Mouse (Mus musculus): ENCODE data around the gene Zfp384.
"Not testable (repeated sequence)": the region's sequence is repeated elsewhere in the genome, so short reads cannot be mapped to it uniquely, and the experiment has no call there.

Zfp384 gene

DNA sequence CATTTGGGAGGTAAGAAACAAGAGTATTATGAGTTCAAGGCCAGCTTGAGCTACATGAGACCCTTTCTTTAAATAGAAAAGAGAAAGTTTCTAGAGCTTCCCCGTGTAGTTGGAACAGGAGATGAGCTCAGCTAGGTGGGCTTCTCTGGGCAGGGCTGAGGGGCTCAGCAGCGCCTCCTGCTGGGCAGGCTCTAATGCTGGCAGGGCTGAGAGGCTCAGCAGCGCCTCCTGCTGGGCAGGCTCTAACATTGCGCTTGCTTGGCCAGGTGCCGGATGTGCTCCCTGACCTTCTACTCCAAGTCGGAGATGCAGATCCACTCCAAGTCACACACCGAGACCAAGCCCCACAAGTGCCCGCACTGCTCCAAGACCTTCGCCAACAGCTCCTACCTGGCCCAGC is 21.6 kb downstream of the Zfp384 start:
- DNase-seq = peak; percentile 75

DNA sequence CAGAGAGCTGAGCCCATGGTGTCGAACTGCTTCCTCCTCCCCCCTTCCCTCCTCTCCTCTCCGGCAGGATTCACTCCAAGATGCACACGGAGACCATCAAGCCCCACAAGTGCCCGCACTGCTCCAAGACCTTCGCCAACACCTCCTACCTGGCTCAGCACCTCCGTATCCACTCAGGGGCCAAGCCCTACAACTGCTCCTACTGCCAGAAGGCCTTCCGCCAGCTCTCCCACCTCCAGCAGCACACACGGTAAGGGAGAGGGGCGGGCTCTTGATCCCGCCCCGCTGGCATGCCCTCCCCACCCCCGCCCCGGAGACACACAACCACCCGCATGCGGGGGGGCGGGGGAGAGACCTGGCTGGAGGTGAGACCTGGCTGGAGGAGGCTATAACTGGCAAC is 22.7 kb downstream of the Zfp384 start:
- no peak for DNase-seq

DNA sequence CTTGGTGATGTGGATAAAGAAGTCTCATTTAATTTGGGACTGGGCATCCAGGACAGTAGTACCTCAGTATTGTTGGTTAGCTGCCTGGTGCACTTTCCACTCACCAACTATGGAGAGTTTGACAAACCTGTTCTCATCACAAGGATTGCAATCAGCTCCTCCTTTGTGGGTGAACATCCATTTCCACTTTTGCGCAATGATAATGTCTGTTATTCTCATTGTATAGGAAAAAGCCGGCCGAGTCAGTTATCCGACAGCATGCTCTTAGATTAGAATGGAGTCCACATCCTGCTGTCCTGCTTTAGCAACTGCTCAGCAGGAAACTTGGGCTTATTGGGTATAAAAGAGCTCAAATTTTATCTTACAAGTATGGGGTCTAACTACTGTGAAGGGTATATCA is 29.7 kb downstream of the Zfp384 start:
- DNase-seq = no peak

DNA sequence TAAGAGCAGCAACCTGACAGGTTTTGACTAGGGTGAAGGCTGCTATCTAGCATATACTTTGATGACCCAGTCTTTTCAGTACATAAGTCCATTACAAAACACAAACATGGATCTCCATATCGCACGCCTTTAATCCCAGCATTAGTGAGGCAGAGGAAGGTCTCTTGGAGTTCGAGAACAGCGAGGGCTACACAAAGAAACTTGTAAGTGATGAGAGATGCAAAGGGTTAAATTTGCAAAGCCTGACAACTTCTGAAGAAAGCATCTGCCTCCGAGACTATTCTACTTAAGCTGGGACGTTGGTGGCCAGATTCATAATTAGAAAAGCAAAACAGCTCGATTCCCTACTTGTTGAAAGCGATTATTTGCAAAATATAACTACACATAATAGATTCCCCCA is 30.2 kb downstream of the Zfp384 start:
- no peak for DNase-seq

DNA sequence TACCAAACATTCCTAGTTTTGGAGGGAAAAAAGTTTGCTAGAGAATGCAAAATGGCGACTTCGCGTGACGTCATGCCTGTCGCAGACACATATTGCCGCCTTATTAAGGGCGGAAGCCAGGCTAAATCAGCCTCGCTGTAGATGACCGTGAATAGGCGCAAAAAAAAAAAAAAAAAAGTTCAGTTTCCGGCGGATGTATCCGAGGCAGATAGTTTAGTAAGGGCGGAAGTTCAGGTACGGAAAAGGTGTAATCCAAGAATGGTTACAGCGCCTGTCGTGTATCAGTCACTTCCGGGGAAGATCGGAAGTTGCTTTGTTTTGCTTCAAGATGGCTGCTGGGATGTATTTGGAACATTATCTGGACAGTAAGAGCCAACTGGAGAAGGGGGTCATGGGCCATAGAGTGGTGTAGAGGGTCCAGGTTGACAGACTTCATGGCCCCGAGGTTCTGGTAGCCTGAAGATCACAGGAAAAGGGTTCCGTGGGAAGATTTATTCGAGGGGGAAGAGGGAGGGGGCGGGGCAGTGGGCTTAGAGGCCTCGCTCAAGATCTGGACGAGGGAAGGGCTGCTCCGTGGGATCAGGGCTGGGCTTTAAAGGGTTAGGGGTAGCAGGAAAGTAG is 30.7 kb downstream of the Zfp384 start, which contains the start of gene Ing4:
Gene Ing4, plus strand, starts transcription at position 228 of the 621 bp plus-strand sequence.
- peak; percentile 91 for DNase-seq

DNA sequence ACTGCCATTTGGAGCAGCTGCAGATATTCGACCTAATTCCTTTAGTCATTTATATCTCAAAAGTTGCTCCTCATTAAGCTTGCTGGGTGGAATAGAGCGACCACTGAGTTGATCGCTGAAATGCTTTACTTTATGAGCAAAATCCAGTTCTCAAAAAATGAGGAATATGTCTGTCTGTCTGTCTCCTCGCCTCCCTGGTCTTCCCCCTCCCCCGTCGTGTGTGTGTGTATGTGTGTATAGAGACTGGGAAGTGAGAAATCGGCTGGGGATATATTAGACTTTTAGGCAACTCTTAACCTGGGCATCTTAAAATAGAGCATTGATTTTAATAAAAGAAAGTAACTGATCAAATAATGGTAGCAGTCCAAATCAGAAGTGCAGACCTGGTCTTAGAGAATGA is 31.3 kb downstream of the Zfp384 start:
- no peak for DNase-seq

DNA sequence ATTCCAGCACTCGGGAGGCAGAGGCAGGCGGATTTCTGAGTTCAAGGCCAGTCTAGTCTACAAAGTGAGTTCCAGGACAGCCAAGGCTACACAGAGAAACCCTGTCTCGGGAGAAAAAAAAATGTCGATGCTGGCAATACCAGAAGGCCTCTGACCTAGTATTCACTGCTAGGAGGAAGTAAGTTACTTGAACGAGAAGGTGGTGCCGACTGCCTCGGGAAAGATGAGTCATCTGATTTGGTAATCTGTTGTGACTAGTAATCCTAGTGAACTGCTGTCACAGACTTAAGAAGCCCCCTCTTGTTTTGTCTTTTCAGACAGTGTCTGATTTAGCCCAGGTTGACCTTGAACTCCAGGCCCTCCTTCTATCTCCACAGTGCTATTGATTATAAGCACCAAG is 32.1 kb downstream of the Zfp384 start:
- no peak for DNase-seq

DNA sequence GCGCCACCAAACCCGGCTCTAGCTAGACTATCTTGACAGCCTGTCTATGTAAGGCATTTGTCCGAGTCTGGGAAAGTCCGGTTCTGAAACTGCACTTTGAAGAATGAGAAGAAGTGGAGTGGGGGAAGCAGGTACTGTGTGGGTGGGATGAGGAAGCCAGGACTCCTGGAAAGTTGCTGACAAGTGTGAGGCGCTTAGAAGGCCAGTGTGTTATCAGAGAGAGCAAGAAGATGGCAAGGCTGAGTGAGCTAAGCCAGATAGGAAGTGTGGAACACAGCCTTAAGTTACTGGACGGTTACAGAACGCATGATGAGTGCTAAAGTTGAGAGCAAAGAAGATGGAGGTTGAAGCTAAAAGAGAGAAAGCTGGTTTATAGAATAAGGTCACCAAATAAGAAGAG is 33.1 kb downstream of the Zfp384 start:
- DNase-seq = no peak

DNA sequence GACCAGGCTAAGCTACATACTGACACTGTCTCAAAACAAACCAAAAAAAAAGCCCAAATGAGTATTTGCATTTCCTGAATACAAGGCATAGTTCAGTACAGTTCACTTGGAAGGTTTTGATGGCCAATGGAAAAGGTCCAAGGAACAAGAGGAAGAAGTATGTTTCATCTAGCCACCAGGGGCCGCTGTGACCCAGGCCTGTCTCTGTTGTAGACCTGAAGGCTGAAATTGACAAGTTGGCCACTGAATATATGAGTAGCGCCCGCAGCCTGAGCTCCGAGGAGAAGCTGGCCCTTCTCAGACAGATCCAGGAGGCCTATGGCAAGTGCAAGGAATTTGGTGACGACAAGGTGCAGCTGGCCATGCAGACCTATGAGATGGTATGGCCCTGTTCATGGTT is 37.7 kb downstream of the Zfp384 start:
- peak; percentile 76 for DNase-seq

DNA sequence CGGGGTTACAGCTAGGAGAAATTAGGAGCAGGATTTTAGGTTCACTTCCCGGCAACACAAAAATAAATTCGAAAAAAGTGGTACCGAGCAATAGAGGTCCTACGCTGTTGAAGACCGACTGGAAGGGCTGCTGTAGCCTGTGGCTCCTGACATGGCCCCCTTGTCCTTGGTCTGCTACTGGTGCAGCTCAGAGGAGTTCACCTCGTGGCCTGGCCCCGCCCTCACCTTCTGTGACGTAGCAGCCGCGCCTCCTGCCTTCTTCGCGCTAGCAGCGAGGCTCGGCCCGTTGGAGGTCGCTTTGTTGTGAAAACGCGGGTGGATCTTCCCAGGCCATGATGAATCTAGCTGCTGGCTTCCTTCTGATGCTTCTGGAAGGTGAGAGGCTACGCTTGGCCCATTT is 40.7 kb downstream of the Zfp384 start, which contains the start of gene Acrbp:
Gene Acrbp, plus strand, starts transcription at position 12 of the 400 bp plus-strand sequence.
- peak; percentile 22 for DNase-seq

DNA sequence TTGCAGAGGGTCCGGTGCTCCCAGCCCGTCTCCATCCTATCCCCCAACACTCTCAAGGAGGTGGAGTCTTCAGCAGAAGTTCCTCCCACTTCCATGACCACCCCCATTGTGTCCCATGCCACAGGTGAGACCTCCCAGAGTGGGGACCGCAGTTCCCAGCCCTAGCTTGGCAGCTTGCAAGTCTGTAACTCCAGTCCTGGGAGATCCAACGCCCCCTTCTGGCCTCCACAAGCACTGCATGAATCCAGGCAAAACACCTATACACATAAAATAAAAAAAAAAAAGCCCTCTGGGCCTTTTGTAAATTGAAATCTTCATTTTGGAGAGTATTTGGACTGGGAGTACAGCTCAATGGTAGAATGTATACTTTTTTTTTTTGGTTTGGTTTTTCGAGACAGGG is 42.3 kb downstream of the Zfp384 start:
- peak; percentile 39 for DNase-seq

DNA sequence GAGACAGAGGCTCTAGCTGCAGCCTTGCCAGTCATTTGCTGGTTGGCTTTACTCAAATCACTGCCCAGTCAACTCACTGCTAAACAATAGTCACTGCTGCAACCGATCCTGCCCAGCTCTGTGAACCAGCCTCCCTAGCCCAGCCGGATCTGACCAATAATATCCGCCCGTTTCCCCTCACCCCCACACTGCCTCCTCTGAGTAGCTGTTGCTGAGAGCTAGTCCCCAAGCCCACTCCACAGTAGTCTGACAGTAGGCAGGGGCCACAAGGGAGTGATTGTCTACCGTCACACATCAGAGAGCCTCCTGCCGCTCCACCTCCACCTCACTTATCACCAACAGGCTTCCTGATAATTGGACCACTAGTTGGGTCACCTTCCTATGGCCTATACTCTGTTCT is 52.5 kb downstream of the Zfp384 start:
- DNase-seq = no peak

DNA sequence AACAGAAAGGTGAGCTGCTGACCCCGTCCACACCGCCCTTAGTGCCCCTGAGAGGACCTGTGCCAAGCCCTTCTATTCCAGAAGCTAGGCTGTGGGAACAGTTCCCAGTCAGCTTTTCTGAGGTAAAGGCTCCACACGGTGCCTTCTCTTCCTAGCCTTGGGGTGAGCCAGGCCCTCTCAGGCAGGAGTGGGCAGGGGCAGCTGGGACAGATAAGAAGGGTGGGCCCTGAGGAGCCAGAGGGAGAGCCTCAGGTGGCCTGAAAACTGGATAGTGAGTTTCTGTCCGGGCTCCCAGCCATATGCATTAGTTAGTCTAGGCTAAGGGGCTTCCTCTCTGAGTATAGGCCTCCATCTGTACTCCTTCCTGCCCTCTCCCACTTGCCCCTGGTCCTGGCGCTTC is 53.6 kb downstream of the Zfp384 start:
- DNase-seq = no peak

DNA sequence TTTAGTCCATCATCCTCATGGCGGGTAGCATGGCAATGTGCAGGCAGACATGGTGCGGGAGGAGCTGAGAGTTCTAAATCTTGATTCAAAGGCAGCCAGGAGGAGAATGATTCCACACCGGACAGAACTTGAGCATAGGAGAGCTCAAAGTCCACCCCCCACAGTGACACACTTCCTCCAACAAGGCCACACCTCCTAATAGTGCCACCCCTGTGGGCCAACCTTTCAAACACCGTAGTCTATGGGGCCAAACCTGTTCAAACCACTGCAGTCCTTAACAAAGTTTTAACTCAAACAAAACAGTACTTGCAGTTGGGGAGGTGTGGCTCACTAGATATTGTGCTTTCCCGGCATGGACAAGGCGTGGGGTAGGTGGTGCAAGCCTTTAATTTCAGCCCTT is 55.0 kb downstream of the Zfp384 start:
- no peak for DNase-seq

DNA sequence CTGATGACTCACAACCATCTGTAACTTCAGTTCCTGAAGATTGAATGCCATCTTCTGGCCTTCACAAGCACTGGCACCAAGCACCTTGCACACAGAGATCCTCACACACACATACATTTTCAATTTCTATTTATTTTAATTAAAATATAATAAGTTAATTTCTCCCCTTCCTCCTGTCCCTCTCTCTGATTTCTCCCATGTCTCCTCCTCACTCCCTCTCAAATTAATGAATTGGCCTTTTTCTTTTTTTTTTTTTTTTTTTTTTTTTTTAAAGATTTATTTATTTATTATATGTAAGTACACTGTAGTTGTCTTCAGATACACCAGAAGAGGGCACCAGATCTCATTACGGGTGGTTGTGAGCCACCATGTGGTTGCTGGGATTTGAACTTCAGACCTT is 56.3 kb downstream of the Zfp384 start:
- not testable (repeated sequence) for DNase-seq

DNA sequence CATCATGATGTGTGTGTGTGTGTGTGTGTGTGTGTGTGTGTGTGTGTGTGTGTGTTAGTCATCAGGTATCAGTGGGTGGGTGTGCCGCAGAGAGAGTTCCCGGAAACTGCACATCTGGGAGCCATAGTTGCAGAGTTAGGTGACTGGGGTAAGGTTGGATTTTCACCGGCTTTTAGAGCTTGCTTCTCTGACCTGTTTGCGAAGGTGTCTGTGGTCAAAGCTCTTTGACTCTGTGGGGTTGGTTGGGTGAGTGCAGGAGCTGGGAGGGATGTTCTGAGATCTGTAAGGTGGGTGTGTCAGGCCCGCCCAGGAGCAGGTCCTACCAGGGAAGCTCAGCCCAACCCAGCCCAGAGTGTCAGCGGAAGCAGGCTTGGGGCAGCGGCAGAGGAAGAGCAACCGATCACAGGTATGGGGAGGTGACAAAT is 58.6 kb downstream of the Zfp384 start, which contains the start of gene Lpar5:
Gene Lpar5, plus strand, starts transcription at position 350 of the 425 bp plus-strand sequence.
- no peak for DNase-seq

DNA sequence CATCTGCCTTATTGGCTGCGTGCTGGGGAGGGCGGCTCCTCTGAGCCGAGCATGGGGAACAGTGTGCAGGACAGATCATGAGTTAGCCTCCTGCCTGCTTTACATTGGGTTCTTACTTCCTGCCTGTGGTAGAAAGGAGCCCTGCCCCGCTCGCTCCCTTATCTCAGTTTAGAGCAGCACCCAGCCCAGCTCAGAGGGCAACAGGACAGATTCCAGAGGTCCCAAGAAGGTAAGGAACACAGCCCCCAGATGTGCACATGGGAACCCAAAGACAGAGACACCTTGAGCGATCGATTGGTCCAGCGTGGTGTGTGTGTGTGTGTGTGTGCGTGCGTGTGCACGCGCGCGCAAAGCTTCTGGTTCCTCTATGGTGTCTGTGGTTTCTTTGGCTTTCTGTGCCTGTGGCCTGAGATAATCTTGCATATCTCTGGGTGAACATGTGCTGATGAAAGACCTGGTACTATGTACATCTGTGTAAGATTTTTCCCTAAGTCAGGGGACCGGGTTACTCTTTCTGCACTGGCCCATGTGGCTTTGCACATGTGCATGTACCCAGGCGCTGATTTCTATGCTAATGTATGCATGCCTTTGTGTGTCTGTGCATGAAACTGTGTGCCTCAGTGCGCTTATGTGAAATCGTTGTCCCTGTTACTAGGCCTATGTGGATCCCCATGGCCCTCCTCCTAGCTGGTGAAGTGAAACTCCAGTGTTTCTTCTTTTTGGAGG is 62.4 kb downstream of the Zfp384 start:
- DNase-seq = peak; percentile 76

DNA sequence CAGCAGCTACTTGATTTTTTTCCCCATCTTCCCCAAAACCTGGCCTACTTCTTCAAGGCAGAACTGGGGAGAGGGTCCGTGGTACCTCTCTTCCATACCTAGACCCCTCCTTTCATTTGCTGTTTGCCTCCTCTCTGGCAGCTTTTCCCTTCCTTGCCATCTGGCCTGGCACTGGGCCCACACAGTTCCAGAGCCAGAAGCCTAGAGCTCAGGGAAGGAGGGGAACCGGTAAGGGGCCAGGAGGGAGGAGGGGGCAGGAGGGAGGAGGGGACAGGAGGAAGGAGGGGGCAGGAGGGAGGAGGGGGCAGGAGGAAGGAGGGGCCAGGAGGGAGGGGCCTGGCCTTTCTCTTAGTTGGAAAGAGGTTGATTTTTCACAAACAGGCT is 62.9 kb downstream of the Zfp384 start:
- peak; percentile 78 for DNase-seq

DNA sequence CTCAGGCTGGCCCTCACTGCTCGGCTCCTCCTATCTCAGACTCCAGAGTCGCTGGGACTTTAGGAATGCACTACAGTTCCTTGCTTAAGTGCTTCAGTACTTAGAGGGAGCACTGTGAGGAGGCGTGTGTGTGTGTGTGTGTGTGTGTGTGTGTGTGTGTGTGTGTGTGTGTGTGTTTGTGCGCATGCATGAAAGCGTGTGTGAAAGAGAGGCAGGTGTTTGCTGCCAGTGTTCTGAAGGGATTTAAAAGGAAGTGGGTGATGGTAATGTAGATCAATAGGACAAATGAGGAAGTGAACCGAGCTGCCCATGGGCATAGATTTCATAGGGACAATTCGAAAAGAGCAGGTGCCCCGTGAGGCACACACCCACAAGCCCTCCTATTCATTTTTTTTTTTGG is 64.9 kb downstream of the Zfp384 start:
- DNase-seq = peak; percentile 58

DNA sequence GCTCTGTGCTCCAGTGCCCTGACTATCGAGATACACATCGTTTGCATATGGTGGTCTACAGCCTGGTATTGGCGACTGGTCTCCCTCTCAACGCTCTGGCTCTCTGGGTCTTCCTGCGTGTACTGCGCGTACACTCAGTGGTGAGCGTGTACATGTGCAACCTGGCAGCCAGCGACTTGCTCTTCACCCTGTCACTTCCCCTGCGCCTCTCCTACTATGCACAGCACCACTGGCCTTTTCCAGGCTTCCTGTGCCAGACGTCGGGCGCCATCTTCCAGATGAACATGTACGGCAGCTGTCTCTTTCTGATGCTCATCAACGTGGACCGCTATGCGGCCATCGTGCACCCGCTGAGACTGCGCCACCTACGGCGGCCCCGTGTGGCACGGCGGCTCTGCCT is 72.4 kb downstream of the Zfp384 start:
- DNase-seq = no peak

DNA sequence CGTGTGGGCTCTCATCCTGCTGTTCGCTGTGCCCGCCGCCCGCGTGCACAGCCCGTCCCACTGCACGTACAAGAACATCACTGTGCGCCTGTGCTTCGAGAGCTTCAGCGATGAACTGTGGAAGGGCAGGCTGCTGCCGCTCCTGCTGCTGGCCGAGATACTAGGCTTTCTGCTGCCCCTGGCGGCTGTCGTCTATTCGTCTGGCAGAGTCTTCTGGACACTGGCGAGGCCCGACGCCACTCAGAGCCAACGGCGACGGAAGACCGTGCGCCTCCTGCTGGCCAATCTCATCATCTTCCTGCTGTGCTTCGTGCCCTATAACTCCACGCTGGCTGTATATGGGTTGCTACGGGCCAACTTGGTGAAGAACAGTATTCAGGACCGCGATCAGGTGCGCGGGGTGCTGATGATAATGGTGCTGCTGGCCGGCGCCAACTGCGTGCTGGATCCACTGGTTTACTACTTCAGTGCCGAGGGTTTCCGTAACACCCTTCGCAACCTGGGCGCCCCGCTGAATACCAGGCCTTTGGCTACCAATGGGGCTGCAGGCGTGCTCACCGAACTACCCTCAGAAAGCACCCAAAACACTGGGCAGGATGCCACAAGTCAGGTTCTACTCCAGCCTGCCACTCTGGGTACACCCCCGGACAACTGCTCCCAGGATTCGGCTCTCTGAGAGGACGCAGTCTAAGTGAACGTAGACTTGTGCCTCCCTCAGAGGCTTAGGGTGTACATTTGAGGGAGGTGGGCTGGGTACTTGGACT is 73.0 kb downstream of the Zfp384 start:
- no peak for DNase-seq

DNA sequence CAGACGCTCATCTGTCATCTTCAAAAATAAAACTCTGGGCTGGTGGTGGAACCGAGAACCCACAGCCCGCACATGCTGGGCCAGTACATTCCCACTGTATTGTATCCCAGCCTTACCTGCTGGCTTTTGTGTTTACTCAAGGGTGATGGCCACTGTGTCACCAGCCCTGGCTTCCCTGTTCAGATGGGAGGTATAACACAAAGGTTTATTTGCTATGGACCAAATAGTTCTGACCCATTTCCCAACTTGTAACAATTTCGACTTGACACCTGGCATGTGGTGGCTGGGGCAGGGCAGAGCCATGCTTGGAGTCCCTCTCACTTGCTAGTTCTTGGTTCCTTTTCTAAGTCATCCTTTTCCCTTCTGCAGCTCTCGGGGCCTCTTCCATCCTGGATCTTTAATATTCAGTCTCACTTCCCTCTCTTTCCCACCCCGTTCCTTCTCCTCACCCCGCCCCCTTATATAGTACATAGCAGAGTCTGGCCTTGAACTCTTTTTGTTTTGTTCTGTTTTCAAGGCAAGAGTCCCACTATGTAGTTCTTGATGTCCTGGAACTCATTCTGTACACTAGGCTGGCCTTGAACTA is 73.9 kb downstream of the Zfp384 start:
- no peak for DNase-seq

DNA sequence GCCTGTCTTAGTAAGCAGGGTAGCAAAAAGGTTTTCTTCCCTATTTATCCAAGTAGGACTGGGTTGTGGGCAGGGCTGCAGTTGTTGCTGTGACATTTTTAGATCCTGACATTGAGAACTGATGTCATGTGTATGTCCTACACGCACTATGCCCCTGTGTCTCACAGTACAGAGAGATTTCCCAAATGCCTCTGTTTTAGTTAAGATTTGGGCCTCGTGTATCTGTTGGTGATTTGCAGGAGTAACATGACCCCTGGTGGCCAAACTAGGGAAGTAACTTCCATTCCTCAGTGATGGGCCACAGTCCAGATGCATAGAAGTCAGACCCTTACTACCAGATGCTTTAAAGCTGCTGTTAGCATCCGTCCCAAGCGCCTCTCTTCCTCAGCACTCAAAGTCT is 75.5 kb downstream of the Zfp384 start:
- DNase-seq = peak; percentile 75
